Mouse (Mus musculus): Measurements from ENCODE around the gene 1700001K19Rik.
"Not testable (repeated sequence)": the region's sequence is repeated elsewhere in the genome, so short reads cannot be mapped to it uniquely, and the experiment has no call there.

The 1700001K19Rik gene

GRCm38 (mm10) chr12:110682561-110683299 is at the start of gene 1700001K19Rik:
TSS of gene 1700001K19Rik (minus strand) at chr12:110682619.
- no peak for DNase-seq

- DNase-seq: no peak
Observed at GRCm38 (mm10) chr12:110726428-110726827, 44.0 kb upstream of the 1700001K19Rik start.

- DNase-seq: no peak
Observed at GRCm38 (mm10) chr12:110725489-110725888, 43.1 kb upstream of the 1700001K19Rik start.

GRCm38 (mm10) chr12:110725051-110725450 is 42.6 kb upstream of the 1700001K19Rik start:
- DNase-seq: no peak

GRCm38 (mm10) chr12:110716004-110716403 is 33.6 kb upstream of the 1700001K19Rik start:
- no peak for DNase-seq

- DNase-seq: no peak
Observed at GRCm38 (mm10) chr12:110714215-110714614, 31.8 kb upstream of the 1700001K19Rik start.

GRCm38 (mm10) chr12:110713784-110714183 is 31.4 kb upstream of the 1700001K19Rik start:
- peak; percentile 61 for DNase-seq

GRCm38 (mm10) chr12:110711270-110711669 is 28.9 kb upstream of the 1700001K19Rik start:
- no peak for DNase-seq

GRCm38 (mm10) chr12:110707451-110707850 is 25.0 kb upstream of the 1700001K19Rik start:
- no peak for DNase-seq

GRCm38 (mm10) chr12:110706337-110707231 is 24.2 kb upstream of the 1700001K19Rik start:
- peak; percentile 66 for DNase-seq

GRCm38 (mm10) chr12:110705419-110705818 is 23.0 kb upstream of the 1700001K19Rik start:
- not testable (repeated sequence) for DNase-seq

- DNase-seq: no peak
Observed at GRCm38 (mm10) chr12:110703682-110704081, 21.3 kb upstream of the 1700001K19Rik start.

GRCm38 (mm10) chr12:110703008-110703471 is 20.6 kb upstream of the 1700001K19Rik start:
- DNase-seq: peak; percentile 92

- DNase-seq: no peak
Observed at GRCm38 (mm10) chr12:110702556-110702955, 20.1 kb upstream of the 1700001K19Rik start, which contains the start of gene Hsp90aa1. TSS of gene Hsp90aa1 (minus strand) at chr12:110702728.

- not testable (repeated sequence) for DNase-seq
Observed at GRCm38 (mm10) chr12:110701363-110701762, 18.9 kb upstream of the 1700001K19Rik start.

GRCm38 (mm10) chr12:110700730-110701129 is 18.3 kb upstream of the 1700001K19Rik start:
- no peak for DNase-seq

- no peak for DNase-seq
Observed at GRCm38 (mm10) chr12:110699171-110699547, 16.7 kb upstream of the 1700001K19Rik start.

- peak; percentile 29 for DNase-seq
Observed at GRCm38 (mm10) chr12:110698523-110699170, 16.2 kb upstream of the 1700001K19Rik start.

GRCm38 (mm10) chr12:110698080-110698479 is 15.7 kb upstream of the 1700001K19Rik start:
- DNase-seq: no peak

GRCm38 (mm10) chr12:110697457-110697856 is 15.0 kb upstream of the 1700001K19Rik start:
- DNase-seq: no peak

GRCm38 (mm10) chr12:110696975-110697400 is 14.6 kb upstream of the 1700001K19Rik start:
- DNase-seq: no peak

GRCm38 (mm10) chr12:110696173-110696974 is 14.0 kb upstream of the 1700001K19Rik start:
- DNase-seq: peak; percentile 99
